Mouse (Mus musculus) heart, postnatal 36 days (tissue): ENCODE results near the gene Nr3c2. TPM values are rescaled to one million over a fixed set of nuclear protein-coding genes. Genes with fewer than 3 reads are reported as not detected.

ENCODE experiments used
- DNase-seq, 2 experiments: peaks; one replicate each; pipeline ENCODE4 v3.0.0; 2021 to 2022
- intact Hi-C: fragments of 180-260 bp; cut with DNase I; formaldehyde crosslinking; loops from one replicate; pipeline ENCODE4 v1.15.1; 2025
- total RNA-seq, 2 experiments: library from RNA; stranded (reverse); gene quantifications; 2 replicates each; pipeline ENCODE4 v1.2.3; 2021

Gene Nr3c2
- total RNA-seq, 2 experiments from 2014 or later, result 16.1 to 35.4 TPM

DNA sequence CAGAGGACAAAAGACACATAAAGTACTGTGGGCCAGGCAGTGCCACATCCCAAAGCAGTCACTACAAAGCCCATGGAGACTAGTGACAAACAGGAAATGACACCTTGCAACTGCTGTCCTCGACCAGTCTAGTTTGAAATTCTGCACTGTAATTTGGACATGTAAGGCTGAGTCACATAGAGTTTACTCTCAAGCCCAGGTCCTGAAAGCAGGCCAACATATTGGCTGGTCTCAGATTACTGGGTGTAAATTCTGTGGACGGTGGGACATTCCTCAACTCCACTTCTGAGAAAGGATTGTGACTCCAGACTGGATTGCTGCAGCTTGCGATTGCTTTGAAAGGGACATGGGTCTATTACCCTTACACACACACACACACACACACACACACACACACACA is 388.8 kb downstream of the Nr3c2 start:
- intact Hi-C loops, result no loop called here
- no peak for DNase-seq

DNA sequence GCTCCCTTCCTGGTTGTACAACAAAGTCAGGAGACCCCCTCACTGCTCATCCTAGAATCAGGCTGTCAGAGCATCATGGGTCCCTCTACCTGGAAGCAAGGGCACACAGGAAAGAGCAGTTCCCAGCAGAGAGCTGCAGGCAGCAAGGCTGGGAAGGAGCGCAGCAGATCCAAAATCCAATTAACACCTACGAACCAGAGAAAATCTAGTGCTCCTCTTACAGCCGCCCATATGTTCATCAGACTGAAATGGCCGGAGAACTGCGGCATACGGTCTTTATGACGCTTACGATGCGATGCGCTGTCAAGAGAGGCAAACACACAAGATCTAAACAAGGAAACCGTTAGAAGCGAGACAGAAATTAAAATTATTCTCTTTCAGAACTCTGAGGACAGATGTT is 389.2 kb downstream of the Nr3c2 start:
- intact Hi-C loops, result no loop called here
- no peak for DNase-seq

DNA sequence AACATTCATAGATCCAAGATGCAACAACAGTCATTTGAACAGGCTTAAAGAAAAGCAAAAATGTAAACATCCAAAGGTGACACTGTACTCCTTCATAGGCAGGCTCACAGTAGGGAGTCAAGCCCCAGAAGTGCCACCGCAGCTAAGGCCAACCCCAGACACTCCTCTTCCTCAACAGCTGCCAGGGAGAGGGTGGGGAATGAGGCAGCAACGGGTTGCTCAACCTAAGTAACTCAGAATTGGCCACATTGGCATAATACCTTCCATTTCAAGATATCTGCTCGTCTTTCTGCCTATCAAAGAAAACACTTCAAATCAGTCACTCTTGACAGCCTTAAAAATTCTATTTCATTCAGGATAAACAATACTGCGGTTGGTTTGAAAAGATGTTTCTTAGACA is 392.9 kb downstream of the Nr3c2 start:
- intact Hi-C loops, result no loop called here
- DNase-seq, result no peak

DNA sequence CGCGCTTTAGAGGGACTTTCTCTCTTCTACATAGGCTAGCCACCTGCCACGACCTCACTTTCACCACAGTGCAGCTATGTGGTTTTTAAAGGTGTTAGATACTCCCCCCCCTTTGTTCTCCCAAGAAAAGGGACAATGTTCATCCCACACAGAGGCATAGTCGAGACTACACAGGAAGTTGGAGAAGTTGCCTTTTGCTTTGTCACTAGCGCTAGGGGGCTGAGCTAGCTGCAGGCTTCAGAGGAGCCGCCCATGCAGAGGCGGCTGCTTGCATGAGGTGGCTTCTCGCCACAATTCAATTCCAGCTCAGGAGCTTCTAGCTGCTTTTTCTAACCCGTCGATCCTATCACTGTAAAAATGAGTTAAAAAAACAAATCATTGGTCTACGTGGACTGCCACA is 393.4 kb downstream of the Nr3c2 start:
- intact Hi-C loops, result no loop called here

DNA sequence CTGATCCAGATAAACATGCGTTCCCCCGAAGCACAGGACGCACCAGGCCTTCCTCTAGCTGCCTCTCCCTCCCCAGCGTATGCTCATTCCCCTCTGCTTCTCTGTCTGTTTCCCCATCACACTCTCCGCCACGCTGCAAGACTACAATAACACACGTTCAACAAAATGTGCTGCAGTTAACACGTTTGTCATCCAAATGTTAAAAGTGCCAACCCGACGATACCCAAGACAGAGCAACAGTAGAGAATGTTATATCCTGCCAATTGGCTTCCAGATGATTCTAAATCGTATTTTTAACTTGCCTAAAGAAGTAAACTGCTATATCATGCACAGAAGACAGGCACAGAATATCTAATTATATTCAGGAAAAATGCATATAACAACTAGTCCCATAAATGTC is 395.4 kb downstream of the Nr3c2 start:
- intact Hi-C loops, result no loop called here
- DNase-seq, result no peak

More for the DNA sequence above, 393.4 kb downstream of the Nr3c2 start:
- DNase-seq, result no peak
